Mouse (Mus musculus) hindbrain, embryonic 11.5 days (tissue): ENCODE measurements around the gene Luc7l. TPM values are rescaled to one million over a fixed set of nuclear protein-coding genes. Genes with fewer than 3 reads are reported as not detected.
"Not testable (repeated sequence)": the region's sequence is repeated elsewhere in the genome, so short reads cannot be mapped to it uniquely, and the experiment has no call there.

ENCODE experiments used
- ATAC-seq: fragments of 200-750 bp; cut with Nextera tagmentation; 2 replicates; pipeline ENCODE4 v1.8.0; 2017; ENCODE audit warnings: mild to moderate bottlenecking, moderate TSS enrichment, moderate library complexity; ENCODE audit not compliant: low FRiP score
- DNase-seq: peaks from one replicate; pipeline ENCODE4 v3.0.0-alpha.2; 2015; ENCODE audit warnings: low spot score
- H3K27ac ChIP-seq: fragments of 300-500 bp; sonication (generic); 2 replicates; pipeline ENCODE4 v1.5.1; 2014; ENCODE audit warnings: mild to moderate bottlenecking, low read depth, low read length
- H3K27me3 ChIP-seq: fragments of 300-500 bp; sonication (generic); 2 replicates; pipeline ENCODE4 v1.6.1; 2014; ENCODE audit warnings: mild to moderate bottlenecking, low read length, moderate library complexity, mixed read lengths; ENCODE audit not compliant: control insufficient read depth, insufficient read depth
- H3K36me3 ChIP-seq: fragments of 300-500 bp; sonication (generic); 2 replicates; pipeline ENCODE4 v1.6.1; 2014; ENCODE audit warnings: mild to moderate bottlenecking, low read length, moderate library complexity, mixed read lengths; ENCODE audit not compliant: control insufficient read depth, insufficient read depth
- H3K4me1 ChIP-seq: fragments of 300-500 bp; sonication (generic); replicated peaks from 2 replicates; pipeline ENCODE4 v1.6.1; 2014; ENCODE audit warnings: low read length, mixed read lengths; ENCODE audit not compliant: control insufficient read depth, insufficient read depth
- H3K4me2 ChIP-seq: fragments of 300-500 bp; sonication (generic); replicated peaks from 2 replicates; pipeline ENCODE4 v1.6.1; 2014; ENCODE audit warnings: mild to moderate bottlenecking, low read depth, low read length
- H3K4me3 ChIP-seq: fragments of 300-500 bp; sonication (generic); 2 replicates; pipeline ENCODE4 v1.5.1; 2014; ENCODE audit warnings: low read depth, low read length
- H3K9ac ChIP-seq: fragments of 300-500 bp; sonication (generic); 2 replicates; pipeline ENCODE4 v1.6.1; 2014; ENCODE audit warnings: low read depth, low read length
- H3K9me3 ChIP-seq: fragments of 300-500 bp; sonication (generic); 2 replicates; pipeline ENCODE4 v1.6.1; 2016; ENCODE audit warnings: low read length; ENCODE audit not compliant: control insufficient read depth
- WGBS: fragments of 180-500 bp; shearing (Covaris S2); extraction: QIAGEN DNeasy Blood & Tissue Kit; methylation state at CpG from one replicate; pipeline ENCODE4 v1.1.7; 2014; 5-methylcytosine and 5-hydroxymethylcytosine counted together
- polyA plus RNA-seq: library from polyadenylated mRNA; unstranded; fragments of >200 nt; fragmentation: Nextera tagmentation; extraction: Ambion mirVana; gene quantifications from 2 replicates; pipeline ENCODE4 v1.2.1, GENCODE M21; 2014

Gene Luc7l
- polyA plus RNA-seq, 1 experiment from 2014 or later: 133 TPM

- H3K9me3 ChIP-seq, H3K27me3 ChIP-seq, DNase-seq, H3K4me1 ChIP-seq, H3K4me3 ChIP-seq, H3K27ac ChIP-seq, H3K9ac ChIP-seq, H3K4me2 ChIP-seq, H3K36me3 ChIP-seq, ATAC-seq: not testable (repeated sequence)
- WGBS: 95% methylated on average over 10 of the region's 10 CpGs
Measured at GRCm38 (mm10) chr17:26269577-26269976, 16.9 kb downstream of the Luc7l start.

- WGBS: 91% methylated on average over 3 of the region's 3 CpGs
- peaks cover 7% of the 10 kb centered on the region for H3K36me3 ChIP-seq
Measured at GRCm38 (mm10) chr17:26272586-26272985, 19.9 kb downstream of the Luc7l start.

GRCm38 (mm10) chr17:26275933-26276332 is 23.2 kb downstream of the Luc7l start:
- 89% methylated on average over 13 of the region's 13 CpGs for WGBS
- Histone ChIP-seq H3K4me2 (no peak overlapping the region), H3K4me1 (no peaks in the 10 kb centered on the region), H3K27me3 (no peaks in the 10 kb centered on the region), H3K4me3 (no peak overlapping the region), H3K27ac (no peak overlapping the region), H3K9me3 (no peaks in the 10 kb centered on the region), H3K9ac (no peak overlapping the region), H3K36me3 (peaks cover 25% of the 10 kb centered on the region)
- ATAC-seq (no peak), DNase-seq (no peak)

More at GRCm38 (mm10) chr17:26272586-26272985, 19.9 kb downstream of the Luc7l start:
- DNase-seq: no peak
- Histone ChIP-seq H3K27ac (no peak overlapping the region), H3K4me2 (no peak overlapping the region), H3K27me3 (no peaks in the 10 kb centered on the region), H3K4me1 (no peaks in the 10 kb centered on the region), H3K4me3 (no peak overlapping the region), H3K9me3 (no peaks in the 10 kb centered on the region), H3K9ac (no peak overlapping the region)
- ATAC-seq: no peak

- Histone ChIP-seq H3K27ac (no peak overlapping the region), H3K4me1 (no peaks in the 10 kb centered on the region), H3K27me3 (no peaks in the 10 kb centered on the region), H3K4me3 (no peak overlapping the region), H3K4me2 (no peak overlapping the region), H3K9ac (no peak overlapping the region), H3K9me3 (no peaks in the 10 kb centered on the region), H3K36me3 (peaks cover 29% of the 10 kb centered on the region)
- no peak for ATAC-seq
- 99% methylated on average over 4 of the region's 4 CpGs for WGBS
- peak; percentile 58 for DNase-seq
Measured at GRCm38 (mm10) chr17:26276711-26277110, 24.0 kb downstream of the Luc7l start.

GRCm38 (mm10) chr17:26286199-26286955 is 33.7 kb downstream of the Luc7l start:
- DNase-seq: no peak
- peaks cover 12% of the 10 kb centered on the region for H3K36me3 ChIP-seq

GRCm38 (mm10) chr17:26289475-26289874 is 36.8 kb downstream of the Luc7l start:
- Histone ChIP-seq H3K27ac (no peak overlapping the region), H3K4me3 (no peak overlapping the region), H3K27me3 (no peaks in the 10 kb centered on the region), H3K4me2 (no peak overlapping the region), H3K9me3 (peaks cover 5% of the 10 kb centered on the region), H3K9ac (no peak overlapping the region), H3K4me1 (no peaks in the 10 kb centered on the region), H3K36me3 (peaks cover 9% of the 10 kb centered on the region)
- 81% methylated on average over 4 of the region's 4 CpGs for WGBS
- DNase-seq (no peak), ATAC-seq (no peak)

More at GRCm38 (mm10) chr17:26286199-26286955, 33.7 kb downstream of the Luc7l start:
- H3K4me1 ChIP-seq: no peaks in the 10 kb centered on the region
- no peak for ATAC-seq
- H3K27ac ChIP-seq: no peak overlapping the region
- no peak overlapping the region for H3K4me2 ChIP-seq
- no peak overlapping the region for H3K9ac ChIP-seq
- WGBS: 84% methylated on average over 8 of the region's 8 CpGs
- no peak overlapping the region for H3K4me3 ChIP-seq
- no peaks in the 10 kb centered on the region for H3K27me3 ChIP-seq
- no peaks in the 10 kb centered on the region for H3K9me3 ChIP-seq

- DNase-seq, H3K27me3 ChIP-seq, H3K36me3 ChIP-seq, H3K4me1 ChIP-seq, ATAC-seq, H3K9ac ChIP-seq, H3K27ac ChIP-seq, H3K4me2 ChIP-seq, H3K4me3 ChIP-seq, H3K9me3 ChIP-seq: not testable (repeated sequence)
- 95% methylated on average over 4 of the region's 4 CpGs for WGBS
Measured at GRCm38 (mm10) chr17:26298318-26298717, 45.6 kb downstream of the Luc7l start.

GRCm38 (mm10) chr17:26314291-26314690 is 61.6 kb downstream of the Luc7l start:
- 16% methylated on average over 6 of the region's 6 CpGs for WGBS
- Histone ChIP-seq H3K27me3 (no peaks in the 10 kb centered on the region), H3K27ac (no peak overlapping the region), H3K9me3 (no peaks in the 10 kb centered on the region), H3K9ac (no peak overlapping the region), H3K36me3 (no peaks in the 10 kb centered on the region), H3K4me1 (0 out of 2 replicates have a peak, but pooled peaks cover 2% of the 10 kb centered on the region), H3K4me3 (no peak overlapping the region), H3K4me2 (no peak overlapping the region)
- peak; percentile 80 for DNase-seq
- no peak for ATAC-seq

GRCm38 (mm10) chr17:26315474-26315873 is 62.8 kb downstream of the Luc7l start:
- Histone ChIP-seq H3K36me3 (no peaks in the 10 kb centered on the region), H3K27me3 (no peaks in the 10 kb centered on the region), H3K4me1 (0 out of 2 replicates have a peak, but pooled peaks cover 2% of the 10 kb centered on the region), H3K4me3 (no peak overlapping the region), H3K4me2 (no peak overlapping the region), H3K9ac (no peak overlapping the region), H3K27ac (no peak overlapping the region), H3K9me3 (no peaks in the 10 kb centered on the region)
- DNase-seq (no peak), ATAC-seq (no peak)
- 32% methylated on average over 10 of the region's 10 CpGs for WGBS
